Mouse (Mus musculus) kidney, embryonic 15.5 days (tissue): Measurements from ENCODE around the gene Cdkl2. TPM values are rescaled to one million over a fixed set of nuclear protein-coding genes. Genes with fewer than 3 reads are reported as not detected.

ENCODE experiments used
- ATAC-seq: fragments of 200-750 bp; cut with Nextera tagmentation; replicated peaks from 2 replicates; pipeline ENCODE4 v1.8.0; 2017; ENCODE audit warnings: moderate TSS enrichment; ENCODE audit not compliant: low FRiP score
- H3K27ac ChIP-seq: fragments of 300-500 bp; sonication (generic); 2 replicates; pipeline ENCODE4 v1.5.1; 2015; ENCODE audit warnings: mild to moderate bottlenecking, inconsistent platforms
- H3K27me3 ChIP-seq: fragments of 300-500 bp; sonication (generic); 2 replicates; pipeline ENCODE4 v1.6.1; 2015; ENCODE audit warnings: inconsistent platforms
- H3K36me3 ChIP-seq: fragments of 300-500 bp; sonication (generic); 2 replicates; pipeline ENCODE4 v1.6.1; 2015; ENCODE audit warnings: inconsistent platforms
- H3K4me1 ChIP-seq: fragments of 300-500 bp; sonication (generic); 2 replicates; pipeline ENCODE4 v1.6.1; 2015; ENCODE audit warnings: inconsistent platforms
- H3K4me2 ChIP-seq: fragments of 300-500 bp; sonication (generic); 2 replicates; pipeline ENCODE4 v1.6.1; 2015; ENCODE audit warnings: moderate library complexity, mild to moderate bottlenecking, inconsistent platforms
- H3K4me3 ChIP-seq: fragments of 300-500 bp; sonication (generic); replicated peaks from 2 replicates; pipeline ENCODE4 v1.5.1; 2015; ENCODE audit warnings: mild to moderate bottlenecking, inconsistent platforms
- H3K9ac ChIP-seq: fragments of 300-500 bp; sonication (generic); 2 replicates; pipeline ENCODE4 v1.6.1; 2015; ENCODE audit warnings: mild to moderate bottlenecking, inconsistent platforms
- H3K9me3 ChIP-seq: fragments of 300-500 bp; sonication (generic); replicated peaks from 2 replicates; pipeline ENCODE4 v1.6.1; 2016; ENCODE audit warnings: inconsistent platforms
- WGBS: fragments of 180-500 bp; shearing (Covaris S2); methylation state at CpG from one replicate; pipeline ENCODE4 v1.1.7; 2015; ENCODE audit warnings: mixed read lengths; 5-methylcytosine and 5-hydroxymethylcytosine counted together
- polyA plus RNA-seq: library from polyadenylated mRNA; unstranded; fragments of >200 nt; fragmentation: Nextera tagmentation; extraction: Ambion mirVana; gene quantifications from 2 replicates; pipeline ENCODE4 v1.2.1, GENCODE M21; 2015

The Cdkl2 gene
- polyA plus RNA-seq, 1 experiment from 2014 or later = 1.8 TPM

- Histone ChIP-seq H3K4me3 (no peak overlapping the region), H3K36me3 (peaks cover 81% of the 10 kb centered on the region), H3K4me2 (no peak overlapping the region), H3K9me3 (no peaks in the 10 kb centered on the region), H3K27ac (no peak overlapping the region), H3K9ac (no peak overlapping the region), H3K27me3 (no peaks in the 10 kb centered on the region), H3K4me1 (no peaks in the 10 kb centered on the region)
- 93% methylated on average over 2 of the region's 2 CpGs for WGBS
- ATAC-seq = no peak
Observed at GRCm38 (mm10) chr5:92063192-92063591, 19.5 kb upstream of the Cdkl2 start.

GRCm38 (mm10) chr5:92052866-92053265, 9.2 kb upstream of the Cdkl2 start:
- ATAC-seq = no peak
- WGBS = 94% methylated on average over 6 of the region's 6 CpGs
- Histone ChIP-seq H3K36me3 (peaks cover 64% of the 10 kb centered on the region), H3K4me3 (no peak overlapping the region), H3K4me1 (no peaks in the 10 kb centered on the region), H3K4me2 (no peak overlapping the region), H3K27me3 (no peaks in the 10 kb centered on the region), H3K9me3 (no peaks in the 10 kb centered on the region), H3K27ac (no peak overlapping the region), H3K9ac (no peak overlapping the region)

- H3K4me3 ChIP-seq = no peak overlapping the region
- no peak overlapping the region for H3K4me2 ChIP-seq
- peaks cover 39% of the 10 kb centered on the region for H3K36me3 ChIP-seq
- no peak overlapping the region for H3K9ac ChIP-seq
- H3K27ac ChIP-seq = no peak overlapping the region
- ATAC-seq = no peak
- no peaks in the 10 kb centered on the region for H3K4me1 ChIP-seq
- WGBS = 88% methylated on average over 3 of the region's 3 CpGs
- no peaks in the 10 kb centered on the region for H3K27me3 ChIP-seq
- H3K9me3 ChIP-seq = no peaks in the 10 kb centered on the region
Observed at GRCm38 (mm10) chr5:92050419-92050818, 6.7 kb upstream of the Cdkl2 start.

- Histone ChIP-seq H3K4me1 (peaks cover 4% of the 10 kb centered on the region; the same call in 1 of the 2 replicates), H3K36me3 (no peaks in the 10 kb centered on the region), H3K9ac (peak overlapping the region; percentile 42), H3K9me3 (no peaks in the 10 kb centered on the region), H3K27me3 (peaks cover 9% of the 10 kb centered on the region), H3K27ac (0 out of 2 replicates have a peak overlapping the region, but pooled peaks have one; percentile 32), H3K4me3 (peak overlapping the region; percentile 79), H3K4me2 (peak overlapping the region; percentile 82)
- peak; percentile 100 for ATAC-seq
- WGBS = under 1% methylated on average over 67 of the region's 68 CpGs
Observed at GRCm38 (mm10) chr5:92042377-92043348, 1.0 kb downstream of the Cdkl2 start.

GRCm38 (mm10) chr5:92019960-92020359, 23.7 kb downstream of the Cdkl2 start:
- Histone ChIP-seq H3K27me3 (no peaks in the 10 kb centered on the region), H3K4me3 (no peak overlapping the region), H3K9me3 (no peaks in the 10 kb centered on the region), H3K4me1 (no peaks in the 10 kb centered on the region), H3K4me2 (no peak overlapping the region), H3K9ac (no peak overlapping the region), H3K27ac (no peak overlapping the region), H3K36me3 (no peaks in the 10 kb centered on the region)
- WGBS = 60% methylated on average over 2 of the region's 2 CpGs
- no peak for ATAC-seq

- no peaks in the 10 kb centered on the region for H3K4me1 ChIP-seq
- no peaks in the 10 kb centered on the region for H3K9me3 ChIP-seq
- no peak overlapping the region for H3K9ac ChIP-seq
- no peak overlapping the region for H3K4me3 ChIP-seq
- H3K4me2 ChIP-seq = no peak overlapping the region
- 74% methylated on average over 7 of the region's 7 CpGs for WGBS
- H3K27ac ChIP-seq = no peak overlapping the region
- H3K27me3 ChIP-seq = no peaks in the 10 kb centered on the region
- ATAC-seq = no peak
- H3K36me3 ChIP-seq = no peaks in the 10 kb centered on the region
Observed at GRCm38 (mm10) chr5:92011756-92012155, 31.9 kb downstream of the Cdkl2 start.

- Histone ChIP-seq H3K4me3 (no peak overlapping the region), H3K9me3 (no peaks in the 10 kb centered on the region), H3K9ac (no peak overlapping the region), H3K27me3 (no peaks in the 10 kb centered on the region), H3K36me3 (no peaks in the 10 kb centered on the region), H3K27ac (no peak overlapping the region), H3K4me1 (no peaks in the 10 kb centered on the region), H3K4me2 (no peak overlapping the region)
- WGBS = 29% methylated on average over 2 of the region's 2 CpGs
- ATAC-seq = no peak
Observed at GRCm38 (mm10) chr5:92009827-92010226, 33.9 kb downstream of the Cdkl2 start.

- H3K4me3 ChIP-seq = no peak overlapping the region
- H3K36me3 ChIP-seq = no peaks in the 10 kb centered on the region
- H3K9ac ChIP-seq = no peak overlapping the region
- H3K27ac ChIP-seq = no peak overlapping the region
- 0 out of 2 replicates have a peak, but pooled peaks cover 2% of the 10 kb centered on the region for H3K4me1 ChIP-seq
- no peaks in the 10 kb centered on the region for H3K27me3 ChIP-seq
- H3K9me3 ChIP-seq = no peaks in the 10 kb centered on the region; the same call in 1 of the 2 replicates
- ATAC-seq = 0 out of 2 replicates have a peak, but pooled peaks have one; percentile 52
- WGBS = 53% methylated on average over 2 of the region's 2 CpGs
- no peak overlapping the region for H3K4me2 ChIP-seq
Observed at GRCm38 (mm10) chr5:92003011-92003410, 40.7 kb downstream of the Cdkl2 start.

GRCm38 (mm10) chr5:92000770-92001169, 42.9 kb downstream of the Cdkl2 start:
- 61% methylated on average over 2 of the region's 2 CpGs for WGBS

GRCm38 (mm10) chr5:91994546-91994945, 49.1 kb downstream of the Cdkl2 start:
- Histone ChIP-seq H3K4me3 (no peak overlapping the region), H3K9ac (no peak overlapping the region), H3K36me3 (no peaks in the 10 kb centered on the region), H3K4me2 (no peak overlapping the region), H3K27ac (no peak overlapping the region), H3K9me3 (no peaks in the 10 kb centered on the region; the same call in 1 of the 2 replicates), H3K27me3 (no peaks in the 10 kb centered on the region), H3K4me1 (no peaks in the 10 kb centered on the region)
- WGBS = 63% methylated on average over 13 of the region's 13 CpGs
- ATAC-seq = no peak

More at GRCm38 (mm10) chr5:92000770-92001169, 42.9 kb downstream of the Cdkl2 start:
- H3K4me2 ChIP-seq = no peak overlapping the region
- ATAC-seq = no peak
- no peaks in the 10 kb centered on the region; the same call in 1 of the 2 replicates for H3K9me3 ChIP-seq
- H3K27me3 ChIP-seq = no peaks in the 10 kb centered on the region
- H3K9ac ChIP-seq = no peak overlapping the region
- no peaks in the 10 kb centered on the region for H3K36me3 ChIP-seq
- no peak overlapping the region for H3K4me3 ChIP-seq
- no peak overlapping the region for H3K27ac ChIP-seq
- 0 out of 2 replicates have a peak, but pooled peaks cover 2% of the 10 kb centered on the region for H3K4me1 ChIP-seq

- Histone ChIP-seq H3K36me3 (no peaks in the 10 kb centered on the region), H3K9ac (no peak overlapping the region), H3K9me3 (no peaks in the 10 kb centered on the region), H3K27ac (no peak overlapping the region), H3K4me2 (no peak overlapping the region), H3K27me3 (no peaks in the 10 kb centered on the region), H3K4me3 (no peak overlapping the region), H3K4me1 (no peaks in the 10 kb centered on the region)
- WGBS = 86% methylated on average over 2 of the region's 2 CpGs
- no peak for ATAC-seq
Observed at GRCm38 (mm10) chr5:91993061-91993460, 50.6 kb downstream of the Cdkl2 start.

- WGBS = 68% methylated on average over 6 of the region's 6 CpGs
- H3K4me2 ChIP-seq = no peak overlapping the region
- no peaks in the 10 kb centered on the region for H3K9me3 ChIP-seq
- no peak for ATAC-seq
- no peak overlapping the region for H3K27ac ChIP-seq
- H3K4me1 ChIP-seq = no peaks in the 10 kb centered on the region
- H3K4me3 ChIP-seq = no peak overlapping the region
- no peak overlapping the region for H3K9ac ChIP-seq
- no peaks in the 10 kb centered on the region for H3K27me3 ChIP-seq
- no peaks in the 10 kb centered on the region for H3K36me3 ChIP-seq
Observed at GRCm38 (mm10) chr5:91991191-91991937, 52.3 kb downstream of the Cdkl2 start.
